In the genomic region with DNA sequence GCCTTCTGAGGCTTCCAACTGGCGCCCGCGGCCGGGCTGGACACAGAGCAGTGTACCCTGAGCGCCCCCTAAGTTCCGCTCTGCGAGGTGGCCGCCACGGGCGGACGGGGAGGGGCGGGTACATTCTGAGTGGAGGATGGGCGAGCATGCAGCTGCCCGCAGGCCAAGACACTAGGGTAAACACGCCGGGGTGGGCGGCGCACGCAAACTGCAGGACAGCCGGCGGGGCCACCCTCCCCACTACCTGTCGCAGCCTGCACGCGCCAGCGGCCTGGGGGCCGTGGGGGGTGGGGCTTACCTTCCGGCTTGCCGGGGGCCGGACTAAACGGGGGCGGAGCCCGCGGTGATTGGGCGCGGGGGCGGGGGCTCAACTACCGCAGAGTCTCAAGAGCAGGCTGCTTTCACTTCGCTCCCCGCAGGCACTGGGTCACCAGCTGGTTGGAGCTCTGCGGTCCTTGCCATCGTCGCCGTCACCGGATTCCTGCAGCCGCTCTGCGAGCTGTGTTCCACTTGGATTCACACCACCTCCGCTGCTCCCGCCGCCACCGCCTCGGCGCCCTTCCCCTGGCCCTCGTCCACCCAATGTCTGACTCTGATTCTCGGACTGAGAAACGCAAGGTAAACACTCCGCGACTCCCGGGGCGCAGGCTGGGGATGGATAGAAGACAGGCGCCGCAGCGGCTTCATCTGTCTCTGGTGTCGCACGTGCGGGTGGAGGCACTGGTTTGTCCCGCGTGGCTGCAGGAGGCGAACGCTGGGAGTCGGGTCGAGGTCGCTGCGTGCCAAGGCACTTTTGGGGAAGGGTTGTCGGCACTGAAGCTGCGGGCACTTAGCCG, we compare ENCODE assay signal across 1 mouse cellular context.
TF ChIP-seq lines count a peak whose summit lies in the region.

A gene (plus strand): TSS at position 404 of the 836 bp plus-strand sequence.

TF ChIP-seq in CH12.LX, 34 proteins besides CTCF, POLR2A, EP300 and RAD21 (continued from another document):
- TF ChIP-seq TCF12 (IDR thresholded peaks at IDR 0.05; ENCODE audit: low read depth, low read length) (peak; percentile 99), ELF1 (IDR thresholded peaks at IDR 0.05; ENCODE audit: low read depth, low read length) (peak; percentile 81), TBP (conservative IDR thresholded peaks at IDR 0.05; ENCODE audit: low read depth, low read length) (peak; percentile 92), MAZ (IDR thresholded peaks at IDR 0.05; ENCODE audit: low read depth, low read length) (peak; percentile 91; the same call in 1 of the 2 replicates), ZNF384 (IDR thresholded peaks at IDR 0.05; ENCODE audit: low read depth, low read length) (no peak), POLR2AphosphoS2 (IDR thresholded peaks at IDR 0.05; ENCODE audit: low read depth, low read length) (peak; percentile 73; the same call in 1 of the 2 replicates), USF1 (IDR thresholded peaks at IDR 0.05; ENCODE audit: low read depth, low read length) (no peak), KAT2A (IDR thresholded peaks at IDR 0.05; ENCODE audit: insufficient replicate concordance, low read length) (0 out of 2 replicates have a peak, but pooled peaks have one; percentile 33), ZMIZ1 (IDR thresholded peaks at IDR 0.05; ENCODE audit: low read depth, low read length) (peak; percentile 94), CHD1 (IDR thresholded peaks at IDR 0.05; ENCODE audit: low read depth, low read length) (no peak), MXI1 (IDR thresholded peaks at IDR 0.05; ENCODE audit: low read depth, low read length) (peak; percentile 46), MAX (IDR thresholded peaks at IDR 0.05; ENCODE audit: low read length) (peak; percentile 36; the same call in 1 of the 2 replicates), RCOR1 (conservative IDR thresholded peaks at IDR 0.05; ENCODE audit: low read depth, low read length) (no peak), SMC3 (IDR thresholded peaks at IDR 0.05; ENCODE audit: low read depth, low read length) (peak; percentile 81), UBTF (IDR thresholded peaks at IDR 0.05; ENCODE audit: low read depth, low read length) (peak; percentile 95), IRF4 (IDR thresholded peaks at IDR 0.05; ENCODE audit: low read depth, low read length) (peak; percentile 62), NRF1 (IDR thresholded peaks at IDR 0.05; ENCODE audit: low read depth, low read length) (0 out of 2 replicates have a peak, but pooled peaks have one; percentile 28), MEF2A (IDR thresholded peaks at IDR 0.05; ENCODE audit: borderline replicate concordance, low read depth, low read length) (peak; percentile 53), ZKSCAN1 (IDR thresholded peaks at IDR 0.05; ENCODE audit: borderline replicate concordance, low read depth, low read length) (no peak)
